Mouse (Mus musculus) forebrain, embryonic 10.5 days (tissue): ENCODE measurements at regions not wholly inside any gene's neighbourhood (a gene's known extent, or its start where the extent isn't known, plus 50 kb on each side); places are given as distances from the start of the nearest gene placed in this dataset.

Source experiments
- DNase-seq: peaks from one replicate; pipeline ENCODE4 v3.0.0-alpha.2; 2017; ENCODE audit warnings: low spot score; ENCODE audit errors: extremely low spot score
- H3K27ac ChIP-seq: fragments of 300-500 bp; sonication (generic); 2 replicates; pipeline ENCODE4 v1.5.1; 2016; ENCODE audit warnings: mild to moderate bottlenecking
- H3K27me3 ChIP-seq: fragments of 300-500 bp; sonication (generic); 2 replicates; pipeline ENCODE4 v1.6.1; 2016; ENCODE audit warnings: mild to moderate bottlenecking; ENCODE audit not compliant: poor library complexity, severe bottlenecking
- H3K36me3 ChIP-seq: fragments of 300-500 bp; sonication (generic); replicated peaks from 2 replicates; pipeline ENCODE4 v1.6.1; 2016; ENCODE audit warnings: mild to moderate bottlenecking, moderate library complexity
- H3K4me1 ChIP-seq: fragments of 300-500 bp; sonication (generic); 2 replicates; pipeline ENCODE4 v1.6.1; 2016
- H3K4me3 ChIP-seq: fragments of 300-500 bp; sonication (generic); 2 replicates; pipeline ENCODE4 v1.5.1; 2016; ENCODE audit warnings: mild to moderate bottlenecking, moderate library complexity
- H3K9me3 ChIP-seq: fragments of 300-500 bp; sonication (generic); 2 replicates; pipeline ENCODE4 v1.6.1; 2016; ENCODE audit warnings: mild to moderate bottlenecking, moderate library complexity
- WGBS: fragments of 180-500 bp; shearing (Covaris S2); methylation state at CpG from one replicate; pipeline ENCODE4 v1.1.7; 2016; 5-methylcytosine and 5-hydroxymethylcytosine counted together

GRCm38 (mm10) chr8:8307487-8307886, 353.6 kb downstream of the Efnb2 start:
- peaks cover 19% of the 10 kb centered on the region for H3K4me1 ChIP-seq
- no peak for DNase-seq
- no peak overlapping the region; the same call in 1 of the 2 replicates for H3K27ac ChIP-seq
- no peak overlapping the region for H3K4me3 ChIP-seq
- no peaks in the 10 kb centered on the region for H3K27me3 ChIP-seq
- no peaks in the 10 kb centered on the region for H3K36me3 ChIP-seq
- 84% methylated on average over 9 of the region's 9 CpGs for WGBS
- no peaks in the 10 kb centered on the region for H3K9me3 ChIP-seq

- Histone ChIP-seq H3K4me3 (no peak overlapping the region), H3K27ac (no peak overlapping the region), H3K4me1 (no peaks in the 10 kb centered on the region), H3K36me3 (no peaks in the 10 kb centered on the region), H3K27me3 (no peaks in the 10 kb centered on the region), H3K9me3 (no peaks in the 10 kb centered on the region)
- no peak for DNase-seq
- 76% methylated on average over 6 of the region's 6 CpGs for WGBS
Observed at GRCm38 (mm10) chr8:8299965-8300767, 360.9 kb downstream of the Efnb2 start.

- Histone ChIP-seq H3K27ac (no peak overlapping the region), H3K9me3 (no peaks in the 10 kb centered on the region), H3K4me1 (no peaks in the 10 kb centered on the region), H3K4me3 (no peak overlapping the region), H3K36me3 (no peaks in the 10 kb centered on the region), H3K27me3 (no peaks in the 10 kb centered on the region)
- DNase-seq, result no peak
- 69% methylated on average over 6 of the region's 6 CpGs for WGBS
Observed at GRCm38 (mm10) chr8:8292577-8293247, 368.3 kb downstream of the Efnb2 start.

GRCm38 (mm10) chr8:8285876-8286275, 375.2 kb downstream of the Efnb2 start:
- 85% methylated on average over 4 of the region's 4 CpGs for WGBS
- H3K36me3 ChIP-seq, result no peaks in the 10 kb centered on the region
- H3K9me3 ChIP-seq, result no peaks in the 10 kb centered on the region
- no peak overlapping the region for H3K4me3 ChIP-seq
- no peak for DNase-seq
- no peaks in the 10 kb centered on the region for H3K4me1 ChIP-seq
- H3K27me3 ChIP-seq, result no peaks in the 10 kb centered on the region
- no peak overlapping the region for H3K27ac ChIP-seq

- Histone ChIP-seq H3K4me1 (no peaks in the 10 kb centered on the region), H3K4me3 (no peak overlapping the region), H3K27ac (no peak overlapping the region), H3K27me3 (no peaks in the 10 kb centered on the region), H3K36me3 (no peaks in the 10 kb centered on the region), H3K9me3 (no peaks in the 10 kb centered on the region)
- DNase-seq, result no peak
- WGBS, result 87% methylated on average over 1 of the region's 1 CpGs
Observed at GRCm38 (mm10) chr8:8274987-8275386, 386.1 kb downstream of the Efnb2 start.

GRCm38 (mm10) chr8:8274211-8274641, 386.8 kb downstream of the Efnb2 start:
- H3K27me3 ChIP-seq, result no peaks in the 10 kb centered on the region
- no peak for DNase-seq
- H3K36me3 ChIP-seq, result no peaks in the 10 kb centered on the region
- 78% methylated on average over 3 of the region's 3 CpGs for WGBS
- H3K4me1 ChIP-seq, result no peaks in the 10 kb centered on the region
- H3K9me3 ChIP-seq, result no peaks in the 10 kb centered on the region
- no peak overlapping the region for H3K27ac ChIP-seq
- H3K4me3 ChIP-seq, result no peak overlapping the region

- 62% methylated on average over 7 of the region's 7 CpGs for WGBS
Observed at GRCm38 (mm10) chr8:8258855-8259254, 402.2 kb downstream of the Efnb2 start.

GRCm38 (mm10) chr8:8258231-8258638, 402.8 kb downstream of the Efnb2 start:
- Histone ChIP-seq H3K36me3 (no peaks in the 10 kb centered on the region), H3K27ac (peak overlapping the region; percentile 56), H3K4me1 (peaks cover 33% of the 10 kb centered on the region), H3K27me3 (peaks cover 37% of the 10 kb centered on the region), H3K9me3 (no peaks in the 10 kb centered on the region), H3K4me3 (peak overlapping the region; percentile 11; the same call in 1 of the 2 replicates)
- 3% methylated on average over 9 of the region's 9 CpGs for WGBS
- peak; percentile 67 for DNase-seq

More at GRCm38 (mm10) chr8:8258855-8259254, 402.2 kb downstream of the Efnb2 start:
- peaks cover 33% of the 10 kb centered on the region for H3K4me1 ChIP-seq
- no peaks in the 10 kb centered on the region for H3K9me3 ChIP-seq
- H3K4me3 ChIP-seq, result peak overlapping the region; percentile 11; the same call in 1 of the 2 replicates
- H3K36me3 ChIP-seq, result no peaks in the 10 kb centered on the region
- peak overlapping the region; percentile 56 for H3K27ac ChIP-seq
- DNase-seq, result peak; percentile 18
- peaks cover 37% of the 10 kb centered on the region for H3K27me3 ChIP-seq

- no peaks in the 10 kb centered on the region for H3K36me3 ChIP-seq
- H3K4me3 ChIP-seq, result no peak overlapping the region
- H3K27me3 ChIP-seq, result peaks cover 31% of the 10 kb centered on the region
- H3K9me3 ChIP-seq, result peaks cover 4% of the 10 kb centered on the region; the same call in 1 of the 2 replicates
- WGBS, result 38% methylated on average over 1 of the region's 1 CpGs
- no peak for DNase-seq
- peaks cover 33% of the 10 kb centered on the region for H3K4me1 ChIP-seq
- H3K27ac ChIP-seq, result no peak overlapping the region
Observed at GRCm38 (mm10) chr8:8256327-8256726, 404.7 kb downstream of the Efnb2 start.

GRCm38 (mm10) chr8:8254446-8254845, 406.6 kb downstream of the Efnb2 start:
- H3K9me3 ChIP-seq, result peaks cover 4% of the 10 kb centered on the region; the same call in 1 of the 2 replicates
- DNase-seq, result no peak
- H3K4me1 ChIP-seq, result peaks cover 33% of the 10 kb centered on the region
- no peak overlapping the region for H3K27ac ChIP-seq
- no peak overlapping the region for H3K4me3 ChIP-seq
- H3K27me3 ChIP-seq, result peaks cover 12% of the 10 kb centered on the region
- H3K36me3 ChIP-seq, result no peaks in the 10 kb centered on the region
- WGBS, result 86% methylated on average over 3 of the region's 3 CpGs

GRCm38 (mm10) chr8:8244599-8244998, 416.4 kb downstream of the Efnb2 start:
- Histone ChIP-seq H3K4me1 (peaks cover 32% of the 10 kb centered on the region), H3K36me3 (no peaks in the 10 kb centered on the region), H3K27ac (no peak overlapping the region), H3K4me3 (no peak overlapping the region), H3K9me3 (no peaks in the 10 kb centered on the region), H3K27me3 (no peaks in the 10 kb centered on the region)
- WGBS, result 82% methylated on average over 1 of the region's 1 CpGs
- no peak for DNase-seq

- H3K27ac ChIP-seq, result peak overlapping the region; percentile 72
- H3K9me3 ChIP-seq, result no peaks in the 10 kb centered on the region
- H3K4me1 ChIP-seq, result peaks cover 34% of the 10 kb centered on the region
- no peak for DNase-seq
- H3K36me3 ChIP-seq, result no peaks in the 10 kb centered on the region
- H3K27me3 ChIP-seq, result no peaks in the 10 kb centered on the region
- no peak overlapping the region for H3K4me3 ChIP-seq
- 29% methylated on average over 3 of the region's 3 CpGs for WGBS
Observed at GRCm38 (mm10) chr8:8241755-8242501, 419.1 kb downstream of the Efnb2 start.
